Mouse (Mus musculus) lung, embryonic 14.5 days (tissue): ENCODE measurements around the gene Akap10. TPM values are rescaled to one million over a fixed set of nuclear protein-coding genes. Genes with fewer than 3 reads are reported as not detected.
A peak's percentile ranks its signal among the peaks of the same experiment; 100 is the strongest.

Experiments
- ATAC-seq: fragments of 200-750 bp; cut with Nextera tagmentation; 2 replicates; pipeline ENCODE4 v1.8.0; 2017; ENCODE audit warnings: mild to moderate bottlenecking, moderate TSS enrichment, moderate library complexity; ENCODE audit not compliant: insufficient read depth
- DNase-seq: peaks from one replicate; pipeline ENCODE4 v3.0.0-alpha.2; 2015
- H3K27ac ChIP-seq: fragments of 300-500 bp; sonication (generic); 2 replicates; pipeline ENCODE4 v1.5.1; 2014; ENCODE audit warnings: low read depth, mild to moderate bottlenecking, moderate library complexity
- H3K27me3 ChIP-seq: fragments of 300-500 bp; sonication (generic); 2 replicates; pipeline ENCODE4 v1.6.1; 2014; ENCODE audit warnings: low read length, control low read depth; ENCODE audit not compliant: insufficient read depth
- H3K36me3 ChIP-seq: fragments of 300-500 bp; sonication (generic); 2 replicates; pipeline ENCODE4 v1.6.1; 2014; ENCODE audit warnings: control low read depth; ENCODE audit not compliant: insufficient read depth
- H3K4me1 ChIP-seq: fragments of 300-500 bp; sonication (generic); 2 replicates; pipeline ENCODE4 v1.6.1; 2014; ENCODE audit warnings: antibody characterized with exemption, control low read depth; ENCODE audit not compliant: insufficient read depth
- H3K4me2 ChIP-seq: fragments of 300-500 bp; sonication (generic); 2 replicates; pipeline ENCODE4 v1.6.1; 2014; ENCODE audit warnings: mild to moderate bottlenecking
- H3K4me3 ChIP-seq: fragments of 300-500 bp; sonication (generic); 2 replicates; pipeline ENCODE4 v1.5.1; 2014; ENCODE audit warnings: low read depth, low read length
- H3K9ac ChIP-seq: fragments of 300-500 bp; sonication (generic); 2 replicates; pipeline ENCODE4 v1.6.1; 2014
- H3K9me3 ChIP-seq: fragments of 300-500 bp; sonication (generic); 2 replicates; pipeline ENCODE4 v1.6.1; 2016; ENCODE audit warnings: low read depth, low read length, control low read depth
- CTCF ChIP-seq: IDR thresholded peaks from 2 replicates; pipeline ENCODE4 v1.5.1; 2016; ENCODE audit warnings: antibody characterized with exemption, low read depth
- WGBS: fragments of 180-500 bp; shearing (Covaris S2); extraction: QIAGEN DNeasy Blood & Tissue Kit; methylation state at CpG from one replicate; pipeline ENCODE4 v1.1.7; 2014; 5-methylcytosine and 5-hydroxymethylcytosine counted together
- polyA plus RNA-seq: library from polyadenylated mRNA; unstranded; fragments of >200 nt; fragmentation: Nextera tagmentation; extraction: Ambion mirVana; gene quantifications from 2 replicates; pipeline ENCODE4 v1.2.1, GENCODE M21; 2014

The Akap10 gene
- polyA plus RNA-seq, 1 experiment from 2014 or later = 20.4 TPM

DNA sequence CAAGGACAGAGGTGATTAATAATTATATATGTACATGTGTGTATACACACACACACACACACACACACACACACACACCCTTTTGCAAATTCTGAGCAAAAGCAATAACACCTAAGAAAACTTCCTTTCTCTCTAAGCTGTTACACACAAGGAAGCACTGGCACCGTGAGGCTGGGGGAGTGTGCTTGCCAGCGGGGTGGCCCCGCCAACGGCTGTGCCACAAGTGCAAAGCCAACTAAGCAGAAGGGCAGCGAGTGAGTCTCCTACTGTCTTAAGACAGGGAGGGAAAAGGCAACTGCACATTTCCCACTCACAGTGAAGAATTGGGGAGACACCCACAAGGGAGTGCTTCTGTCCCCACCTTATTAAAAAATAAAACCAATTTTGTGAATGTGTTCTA lies 58.2 kb downstream of the Akap10 start:
- H3K27ac ChIP-seq = no peak overlapping the region
- no peaks in the 10 kb centered on the region for H3K27me3 ChIP-seq
- H3K4me1 ChIP-seq = no peaks in the 10 kb centered on the region
- H3K4me3 ChIP-seq = no peak overlapping the region
- H3K36me3 ChIP-seq = peaks cover 63% of the 10 kb centered on the region
- no peaks in the 10 kb centered on the region for H3K9me3 ChIP-seq
- DNase-seq = no peak
- TF ChIP-seq CTCF = no peak
- no peak overlapping the region for H3K9ac ChIP-seq
- 94% methylated on average over 5 of the region's 5 CpGs for WGBS
- no peak for ATAC-seq
- H3K4me2 ChIP-seq = no peak overlapping the region

DNA sequence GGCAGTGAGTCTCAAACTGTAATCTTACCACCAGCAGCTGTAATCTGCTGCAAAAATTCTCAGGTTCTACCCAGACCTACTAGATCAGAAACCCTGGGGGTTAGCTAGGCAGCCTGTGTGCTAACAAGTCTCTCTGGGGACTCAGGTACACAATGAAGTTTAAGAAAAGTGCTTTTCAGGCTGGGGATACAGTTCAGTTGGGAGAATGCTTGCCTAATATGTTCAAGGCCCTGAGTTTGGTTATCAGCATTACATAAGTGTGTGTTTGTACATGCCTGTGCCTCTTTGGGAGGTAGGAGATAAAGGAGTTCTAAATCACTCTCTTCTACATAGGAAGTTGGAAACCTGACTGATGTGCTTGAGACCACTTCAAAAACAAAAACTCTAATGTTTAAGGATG lies 63.2 kb downstream of the Akap10 start:
- H3K27ac ChIP-seq = no peak overlapping the region
- TF ChIP-seq CTCF = no peak
- DNase-seq = no peak
- no peaks in the 10 kb centered on the region for H3K4me1 ChIP-seq
- peaks cover 19% of the 10 kb centered on the region for H3K36me3 ChIP-seq
- no peak overlapping the region for H3K9ac ChIP-seq
- H3K4me2 ChIP-seq = no peak overlapping the region
- H3K9me3 ChIP-seq = no peaks in the 10 kb centered on the region
- no peak for ATAC-seq
- no peak overlapping the region for H3K4me3 ChIP-seq
- H3K27me3 ChIP-seq = no peaks in the 10 kb centered on the region

DNA sequence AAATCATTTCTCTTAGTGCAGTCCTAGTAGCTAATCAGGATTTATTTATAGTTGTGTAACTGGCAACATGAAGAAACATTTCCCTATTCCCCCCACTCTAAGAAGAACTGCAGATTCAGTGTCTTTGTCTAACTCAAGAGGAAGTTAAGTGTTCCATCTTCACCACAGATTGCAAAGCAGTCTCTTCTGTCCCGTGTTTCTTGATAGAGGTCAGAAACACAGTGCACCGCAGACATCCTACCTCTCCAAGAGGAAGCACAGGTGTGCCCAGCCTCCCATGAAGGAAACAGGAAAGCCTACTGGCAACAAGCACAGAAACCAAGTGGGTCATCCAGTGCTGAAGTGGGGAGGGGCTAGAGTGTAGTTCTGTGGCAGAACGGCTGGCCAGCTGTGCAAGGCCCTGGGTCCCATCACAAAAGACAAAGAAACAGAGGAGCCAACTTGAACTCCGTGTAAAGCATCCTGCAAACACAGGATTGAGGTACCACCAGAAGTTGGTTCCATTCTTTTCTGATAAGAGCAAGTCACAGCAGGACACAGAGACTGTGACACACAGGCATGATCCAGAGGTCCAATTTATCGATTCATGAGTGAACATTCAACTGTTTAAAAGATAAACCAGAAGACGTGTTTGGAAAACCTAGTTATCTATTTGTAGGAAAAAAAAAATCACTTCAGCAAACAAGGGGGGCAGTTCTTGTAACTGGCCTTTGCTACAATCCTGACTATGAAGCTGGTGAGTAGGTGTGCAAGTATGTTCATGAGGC lies 68.1 kb downstream of the Akap10 start:
- Histone ChIP-seq H3K27me3 (no peaks in the 10 kb centered on the region), H3K4me2 (no peak overlapping the region), H3K4me3 (no peak overlapping the region), H3K36me3 (no peaks in the 10 kb centered on the region), H3K27ac (no peak overlapping the region), H3K9me3 (no peaks in the 10 kb centered on the region), H3K9ac (no peak overlapping the region), H3K4me1 (no peaks in the 10 kb centered on the region)
- WGBS = 61% methylated on average over 6 of the region's 6 CpGs
- no peak for TF ChIP-seq CTCF
- DNase-seq (no peak), ATAC-seq (no peak)

DNA sequence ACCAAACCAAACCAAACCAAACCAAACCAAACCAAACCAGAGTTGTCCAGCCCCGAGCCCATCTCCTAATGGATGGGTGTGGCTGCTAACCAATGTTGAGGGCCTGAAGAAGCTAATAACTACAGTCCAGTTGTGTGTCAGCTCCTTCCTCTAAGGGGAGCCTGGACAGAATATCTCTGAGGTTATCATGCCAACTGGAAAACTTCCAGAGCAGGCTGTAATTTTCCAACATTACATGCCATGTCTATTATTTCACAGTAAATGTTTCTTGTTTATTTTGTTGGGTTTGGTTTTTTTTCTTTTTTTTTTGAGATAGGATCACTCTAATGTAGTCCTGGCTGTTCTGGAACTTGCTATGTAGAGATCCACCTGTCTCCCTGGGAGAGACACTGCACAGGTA lies 70.7 kb downstream of the Akap10 start:
- Histone ChIP-seq H3K9ac (no peak overlapping the region), H3K4me2 (no peak overlapping the region), H3K4me1 (no peaks in the 10 kb centered on the region), H3K27ac (no peak overlapping the region), H3K4me3 (no peak overlapping the region), H3K27me3 (no peaks in the 10 kb centered on the region), H3K36me3 (no peaks in the 10 kb centered on the region), H3K9me3 (no peaks in the 10 kb centered on the region)
- WGBS = 70% methylated on average over 1 of the region's 1 CpGs
- ATAC-seq (no peak), DNase-seq (no peak)
- TF ChIP-seq CTCF = no peak

DNA sequence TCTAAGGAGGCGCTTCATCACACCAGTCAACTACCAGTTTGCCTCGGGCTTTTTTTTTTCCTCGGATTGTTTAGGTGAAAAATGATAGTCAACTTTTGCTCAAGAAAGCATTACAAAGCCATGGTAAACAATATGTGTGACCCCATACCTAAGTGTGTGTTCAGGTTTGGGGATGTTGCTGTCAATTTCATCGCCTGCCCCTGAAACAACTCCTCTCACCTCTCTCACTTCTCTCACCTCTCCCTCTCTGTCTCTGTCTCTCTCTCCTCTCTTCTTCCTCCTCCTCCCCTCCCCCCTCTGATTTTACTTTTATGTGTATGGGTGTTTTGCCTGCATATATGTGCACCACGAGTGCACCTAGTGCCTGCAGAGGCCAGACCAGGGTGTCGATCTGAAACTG lies 74.5 kb downstream of the Akap10 start:
- DNase-seq (no peak), ATAC-seq (no peak)
- no peak for TF ChIP-seq CTCF
- H3K27me3 ChIP-seq = no peaks in the 10 kb centered on the region
- H3K27ac ChIP-seq = peak overlapping the region; percentile 87; the same call in 1 of the 2 replicates
- H3K9ac ChIP-seq = peak overlapping the region; percentile 95
- H3K4me3 ChIP-seq = peak overlapping the region; percentile 94
- no peaks in the 10 kb centered on the region for H3K9me3 ChIP-seq
- H3K36me3 ChIP-seq = 0 out of 2 replicates have a peak, but pooled peaks cover 1% of the 10 kb centered on the region
- H3K4me2 ChIP-seq = peak overlapping the region; percentile 94
- 40% methylated on average over 6 of the region's 6 CpGs for WGBS
- no peaks in the 10 kb centered on the region for H3K4me1 ChIP-seq

DNA sequence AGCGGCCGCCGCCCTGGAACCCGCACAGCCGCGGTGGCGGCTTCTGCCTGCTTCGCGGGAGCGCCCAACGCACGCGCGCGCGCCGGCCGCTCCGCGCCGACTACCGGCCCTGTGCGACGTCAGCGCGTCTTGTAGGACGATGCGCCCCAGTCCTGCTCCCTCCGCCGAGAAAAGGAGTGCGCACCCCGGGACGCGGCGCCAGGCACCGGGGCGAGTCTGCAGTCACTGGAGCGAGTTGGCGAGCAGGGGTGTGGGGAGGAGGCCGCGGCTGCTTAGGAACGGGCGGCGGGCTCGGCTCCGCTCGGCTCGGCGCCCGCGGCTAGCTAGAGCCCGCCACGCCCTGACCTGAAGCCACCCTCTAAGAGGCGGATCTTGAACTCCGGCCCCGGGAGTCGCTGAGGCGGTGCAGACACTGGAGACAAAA lies 75.1 kb downstream of the Akap10 start, which contains the start of gene Ulk2:
Ulk2 (minus strand) TSS at position 86 of the 424 bp plus-strand sequence.
- Histone ChIP-seq H3K9ac (peak within 1 kb of the TSS; percentile 95), H3K27ac (peak within 1 kb of the TSS; percentile 87), H3K4me3 (peak within 1 kb of the TSS; percentile 94), H3K4me1 (no peaks in the 10 kb centered on the region), H3K4me2 (peak within 1 kb of the TSS; percentile 94), H3K9me3 (no peaks in the 10 kb centered on the region), H3K36me3 (0 out of 2 replicates have a peak, but pooled peaks cover 4% of the 10 kb centered on the region), H3K27me3 (no peaks in the 10 kb centered on the region)
- DNase-seq (peak; percentile 95), ATAC-seq (peak; percentile 92)
- under 1% methylated on average over 58 of the region's 58 CpGs for WGBS
- TF ChIP-seq CTCF = no peak

DNA sequence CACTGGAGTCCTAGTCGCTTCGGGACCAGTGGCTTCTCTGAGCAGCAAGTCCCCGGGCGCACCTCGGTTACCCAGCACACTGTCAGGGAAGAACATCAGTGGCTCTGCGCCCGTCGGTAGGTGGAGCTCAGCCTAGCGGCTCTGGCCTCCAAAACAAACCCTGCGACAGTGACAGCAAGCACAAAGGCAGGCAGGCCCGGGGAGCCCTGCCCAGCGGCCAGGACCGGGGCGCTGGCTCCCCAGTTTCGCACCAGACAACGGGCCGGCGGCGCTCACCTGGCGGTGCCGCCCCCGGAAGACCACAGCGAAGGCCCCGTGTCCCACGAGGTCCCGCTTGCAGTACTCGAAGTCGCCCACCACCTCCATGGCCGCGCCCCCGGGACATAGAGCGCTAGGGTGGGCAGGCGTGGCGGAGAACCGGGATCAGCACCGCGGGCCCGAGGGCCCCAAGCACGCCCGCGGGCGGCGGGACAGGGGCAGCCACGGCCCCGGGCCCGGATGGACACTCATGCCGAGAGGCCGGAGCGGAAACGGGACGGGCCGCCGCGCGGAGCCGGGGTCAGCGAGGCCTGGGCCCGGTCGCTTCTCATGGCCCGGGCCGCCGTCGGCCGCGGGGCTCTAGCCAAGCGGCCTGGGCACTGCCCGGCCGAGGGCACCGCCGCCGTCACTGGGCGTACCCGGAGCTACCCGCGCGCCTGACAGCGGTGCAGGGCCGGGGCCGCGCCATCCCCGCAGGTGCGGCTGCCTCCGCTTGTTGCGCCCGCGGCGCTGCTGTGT lies 75.7 kb downstream of the Akap10 start:
- WGBS = under 1% methylated on average over 86 of the region's 87 CpGs
- no peaks in the 10 kb centered on the region for H3K9me3 ChIP-seq

More for the DNA sequence above, 75.7 kb downstream of the Akap10 start:
- DNase-seq (peak; percentile 88), ATAC-seq (peak; percentile 86)
- H3K36me3 ChIP-seq = 0 out of 2 replicates have a peak, but pooled peaks cover 7% of the 10 kb centered on the region
- H3K4me2 ChIP-seq = peak overlapping the region; percentile 94
- peak overlapping the region; percentile 94 for H3K4me3 ChIP-seq
- no peaks in the 10 kb centered on the region for H3K4me1 ChIP-seq
- peak; percentile 64 for TF ChIP-seq CTCF
- H3K27me3 ChIP-seq = no peaks in the 10 kb centered on the region
- H3K9ac ChIP-seq = peak overlapping the region; percentile 95
- peak overlapping the region; percentile 87 for H3K27ac ChIP-seq
